Mouse (Mus musculus): ENCODE data around the gene Gsg1l. TPM values are rescaled to one million over a fixed set of nuclear protein-coding genes. Genes with fewer than 3 reads are reported as not detected.

Gsg1l gene
- total RNA-seq, 2 experiments from 2014 or later, result 78.1 to 85.0 TPM

DNA sequence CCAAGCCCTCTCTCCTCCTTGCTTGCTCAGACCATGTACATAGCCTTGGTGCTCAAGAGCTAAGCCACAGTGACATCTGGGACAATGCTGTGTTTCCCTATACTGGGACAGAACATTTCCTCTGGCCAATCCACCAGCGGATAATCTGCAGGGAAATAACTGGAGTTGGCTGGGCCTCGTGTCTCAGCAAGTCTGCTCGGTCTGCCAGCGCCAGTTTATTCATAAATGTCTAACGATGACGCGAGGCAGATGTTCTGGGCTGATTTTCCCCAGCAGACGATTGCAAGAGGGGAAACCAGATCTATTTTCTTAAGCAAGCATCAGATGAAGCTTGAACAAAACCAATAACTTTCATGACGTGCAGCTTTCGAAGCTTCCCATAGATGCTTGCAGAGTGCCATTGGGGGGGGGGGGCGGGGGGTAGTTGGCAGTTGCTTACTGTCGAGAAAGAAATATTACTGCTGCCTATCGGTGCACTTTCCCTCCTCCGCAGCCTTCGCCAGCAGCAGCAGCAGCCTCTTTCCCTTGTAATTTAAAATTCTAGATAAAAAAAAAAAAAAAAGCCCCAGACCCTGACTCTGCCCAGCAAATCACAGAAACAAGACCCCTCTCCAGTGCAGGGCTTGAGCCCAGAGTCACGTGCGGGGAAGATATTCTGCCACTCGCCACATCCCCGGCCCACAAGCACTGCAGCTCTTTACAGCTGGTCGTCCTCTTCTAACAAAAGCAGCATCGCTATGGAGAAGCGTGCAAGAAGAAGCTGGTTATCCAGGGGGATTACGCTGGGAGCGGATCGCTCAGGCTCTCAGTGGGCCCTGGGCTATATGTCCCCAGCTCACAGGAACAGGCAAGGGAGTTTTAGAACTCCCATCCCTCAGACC, 43.6 kb downstream of the Gsg1l start:
- DNase-seq (ENCODE audit: low spot score in 2 of 2), result peak in 1 of 2 experiments; percentile 31
- intact Hi-C loops (cut with DNase I), result no loop called here

DNA sequence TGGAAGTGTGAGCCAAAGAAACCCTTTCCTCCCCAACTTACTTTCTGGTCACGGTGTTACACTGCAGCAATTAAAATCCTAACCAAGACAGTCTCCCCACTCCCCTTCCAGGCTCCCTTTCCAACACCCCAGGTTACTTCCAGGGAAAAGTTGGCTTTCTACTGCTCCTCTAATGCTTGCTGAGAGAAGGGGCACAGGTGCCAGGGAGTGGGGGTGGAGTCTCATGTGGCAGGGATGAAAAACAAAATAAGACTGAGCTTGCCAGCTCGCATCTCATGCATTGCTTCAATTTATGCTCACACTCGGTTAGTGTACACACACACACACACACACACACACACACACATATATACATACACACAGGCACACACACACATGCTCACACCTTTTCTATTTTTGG, 46.9 kb downstream of the Gsg1l start:
- no peak for DNase-seq (ENCODE audit: low spot score in 2 of 2)
- intact Hi-C loops (cut with DNase I), result no loop called here

- intact Hi-C loops (cut with DNase I), result no loop called here
Measured at GRCm38 (mm10) chr7:126032776-126033209, 49.4 kb downstream of the Gsg1l start.

DNA sequence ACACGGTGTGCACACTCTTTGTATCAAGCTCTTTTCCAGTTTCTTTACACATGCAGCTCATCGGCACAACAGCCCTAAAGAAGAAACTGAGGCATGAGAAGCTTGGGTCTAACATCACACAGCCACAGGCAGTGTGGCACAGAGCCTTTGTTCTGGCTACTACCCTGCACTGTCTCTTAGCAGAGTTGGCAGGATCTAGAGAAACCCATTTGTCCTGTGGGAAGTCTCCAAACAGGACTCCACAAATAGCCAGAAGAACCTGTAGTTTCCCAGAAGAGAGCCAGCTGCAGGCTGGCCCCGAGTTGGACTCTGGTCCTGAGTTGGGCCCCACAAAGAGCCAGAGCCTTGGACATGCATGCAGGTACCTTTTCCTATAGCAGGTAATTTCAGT, 49.9 kb downstream of the Gsg1l start:
- intact Hi-C loops (cut with DNase I), result no loop called here
- DNase-seq (ENCODE audit: low spot score in 2 of 2), result no peak

More at GRCm38 (mm10) chr7:126032776-126033209, 49.4 kb downstream of the Gsg1l start:
- no peak for DNase-seq (ENCODE audit: low spot score in 2 of 2)

- intact Hi-C loops (cut with DNase I), result no loop called here
- peak; percentile 44 to 60 for DNase-seq (ENCODE audit: low spot score in 2 of 2)
Measured at GRCm38 (mm10) chr7:126031598-126032364, 50.4 kb downstream of the Gsg1l start.

GRCm38 (mm10) chr7:126027410-126027809, 54.8 kb downstream of the Gsg1l start:
- no peak for DNase-seq (ENCODE audit: low spot score in 2 of 2)

GRCm38 (mm10) chr7:126026600-126026999, 55.6 kb downstream of the Gsg1l start:
- intact Hi-C loops (cut with DNase I), result no loop called here
- DNase-seq (ENCODE audit: low spot score in 2 of 2), result no peak

More at GRCm38 (mm10) chr7:126027410-126027809, 54.8 kb downstream of the Gsg1l start:
- intact Hi-C loops (cut with DNase I), result no loop called here

- DNase-seq (ENCODE audit: low spot score in 2 of 2), result no peak
- intact Hi-C loops (cut with DNase I), result no loop called here
Measured at GRCm38 (mm10) chr7:126019966-126020365, 62.2 kb downstream of the Gsg1l start.

DNA sequence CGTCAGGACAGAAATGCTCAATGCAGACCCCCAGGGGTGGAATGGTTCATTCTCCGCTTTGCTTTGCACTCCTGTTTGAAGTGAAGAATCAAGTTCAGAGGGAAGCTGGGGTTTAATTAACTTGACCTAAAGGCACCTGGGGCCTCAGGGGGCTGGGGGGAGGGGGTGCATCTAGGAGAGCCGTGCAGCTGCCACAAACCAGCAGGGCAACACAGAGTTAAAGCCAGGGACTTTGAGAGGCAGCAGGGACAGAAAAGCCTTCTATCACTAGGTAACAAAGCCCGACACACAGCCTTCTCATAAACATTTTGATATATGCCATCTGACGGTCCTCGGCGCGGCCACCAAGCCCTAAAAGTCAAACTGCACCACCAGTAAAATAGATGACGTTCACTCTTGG, 62.9 kb downstream of the Gsg1l start:
- DNase-seq (ENCODE audit: low spot score in 2 of 2), result no peak
- intact Hi-C loops (cut with DNase I), result no loop called here

GRCm38 (mm10) chr7:126017455-126017854, 64.8 kb downstream of the Gsg1l start:
- intact Hi-C loops (cut with DNase I), result no loop called here
- no peak for DNase-seq (ENCODE audit: low spot score in 2 of 2)

DNA sequence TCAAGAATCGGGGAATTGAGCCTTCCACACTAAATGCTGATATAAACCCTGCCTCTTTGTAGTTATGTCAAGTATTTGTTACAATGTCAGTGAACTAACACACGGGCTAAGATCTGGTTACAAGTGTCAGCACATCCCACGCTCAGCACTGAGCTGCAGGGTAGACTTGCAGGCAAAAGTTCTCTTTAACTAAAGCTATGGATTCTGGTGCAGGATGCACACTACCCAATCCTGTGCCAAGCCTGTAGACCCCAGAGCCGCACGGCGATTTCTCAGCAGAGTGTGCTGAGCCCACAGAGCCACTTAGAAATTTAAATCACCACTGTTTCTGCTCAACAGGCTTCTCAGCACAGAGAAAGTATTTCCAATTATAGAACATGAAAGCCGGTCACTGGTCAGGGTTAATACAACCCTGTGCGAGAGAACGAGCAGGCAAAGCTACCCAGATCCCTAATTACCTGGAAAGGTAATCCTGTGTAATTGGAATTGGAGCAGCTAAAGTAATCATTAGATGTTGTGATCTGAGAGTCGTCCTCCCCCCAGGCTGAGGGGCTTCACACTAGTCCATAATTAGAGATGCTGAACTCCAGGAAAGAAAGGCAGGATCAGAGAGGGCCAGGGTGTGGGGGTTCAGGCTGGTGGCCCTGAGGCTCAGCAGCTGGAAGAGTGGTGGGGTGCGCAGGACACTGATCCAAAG, 69.7 kb downstream of the Gsg1l start:
- DNase-seq (ENCODE audit: low spot score in 2 of 2), result no peak
- intact Hi-C loops (cut with DNase I), result no loop called here

- DNase-seq (ENCODE audit: low spot score in 2 of 2), result peak; percentile 83 to 86
Measured at GRCm38 (mm10) chr7:126008789-126009148, 73.4 kb downstream of the Gsg1l start.

DNA sequence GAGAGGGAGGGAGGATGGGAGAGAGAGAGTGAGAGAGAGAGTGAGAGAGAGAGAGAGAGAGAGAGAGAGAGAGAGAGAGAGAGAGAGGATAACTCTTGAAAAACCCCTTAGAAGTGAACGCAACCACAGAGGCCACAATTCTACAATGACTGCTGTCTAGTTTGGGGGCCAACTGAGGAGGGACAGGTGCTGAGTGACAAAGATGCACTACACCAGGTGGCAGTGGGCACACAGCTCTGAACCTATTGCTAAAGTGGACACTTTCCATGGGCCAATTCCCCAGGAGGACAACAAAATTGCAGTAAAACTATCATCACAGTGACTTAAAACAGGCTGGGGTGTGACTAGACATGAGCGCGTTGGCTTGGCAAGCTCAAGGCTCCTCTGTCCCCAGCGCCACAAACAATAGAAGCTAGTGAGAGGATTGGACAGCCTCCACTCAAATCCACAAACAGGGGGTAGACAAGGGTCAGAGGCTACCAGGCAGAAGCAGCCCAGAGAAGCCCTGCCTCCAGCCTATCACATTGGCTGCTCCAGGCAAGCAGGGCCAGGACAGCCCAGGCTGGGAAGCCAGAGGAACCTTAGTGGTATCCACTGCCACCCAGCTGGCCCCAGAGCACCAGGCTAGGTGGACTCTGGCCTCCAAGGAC, 73.9 kb downstream of the Gsg1l start:
- intact Hi-C loops (cut with DNase I), result loop anchor here (10.0 kb wide), 2 partner anchors 113 to 243 kb away; no protein-coding TSS in a partner anchor
- no peak for DNase-seq (ENCODE audit: low spot score in 2 of 2)

More at GRCm38 (mm10) chr7:126008789-126009148, 73.4 kb downstream of the Gsg1l start:
- intact Hi-C loops (cut with DNase I), result loop anchor here (10.0 kb wide), 2 partner anchors 114 to 244 kb away; no protein-coding TSS in a partner anchor

GRCm38 (mm10) chr7:126007132-126007910, 74.9 kb downstream of the Gsg1l start:
- no peak for DNase-seq (ENCODE audit: low spot score in 2 of 2)
- intact Hi-C loops (cut with DNase I), result loop anchor here (10.0 kb wide), 2 partner anchors 113 to 243 kb away; no protein-coding TSS in a partner anchor

DNA sequence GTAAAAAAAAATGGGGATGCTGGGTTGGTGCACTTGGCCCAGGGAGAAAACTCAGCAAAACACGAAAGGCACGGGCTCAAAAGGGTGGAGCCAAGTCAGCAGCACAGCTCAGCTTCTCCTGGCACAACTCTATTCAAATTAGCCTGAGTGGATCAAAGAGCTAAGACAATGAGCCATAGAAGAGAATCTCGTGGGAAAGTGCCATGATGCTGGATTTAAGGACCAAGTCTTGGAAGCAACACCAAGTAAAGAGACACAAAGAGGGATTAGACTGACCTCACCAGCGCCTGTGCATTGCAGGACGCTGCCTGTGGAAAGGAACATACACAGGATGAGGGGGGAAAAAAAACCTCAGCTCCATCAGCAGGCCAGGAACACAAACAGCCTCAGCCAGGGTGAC, 76.9 kb downstream of the Gsg1l start:
- no peak for DNase-seq (ENCODE audit: low spot score in 2 of 2)
- intact Hi-C loops (cut with DNase I), result loop anchor here (10.0 kb wide), 2 partner anchors 110 to 240 kb away; no protein-coding TSS in a partner anchor

- DNase-seq (ENCODE audit: low spot score in 2 of 2), result no peak
- intact Hi-C loops (cut with DNase I), result loop anchor here (10.0 kb wide), 2 partner anchors 107 to 237 kb away; no protein-coding TSS in a partner anchor
Measured at GRCm38 (mm10) chr7:126001683-126002082, 80.5 kb downstream of the Gsg1l start.

GRCm38 (mm10) chr7:125999921-126000320, 82.3 kb downstream of the Gsg1l start:
- peak; percentile 55 to 57 for DNase-seq (ENCODE audit: low spot score in 2 of 2)
- intact Hi-C loops (cut with DNase I), result loop anchor here (10.0 kb wide), 2 partner anchors 105 to 235 kb away; no protein-coding TSS in a partner anchor

DNA sequence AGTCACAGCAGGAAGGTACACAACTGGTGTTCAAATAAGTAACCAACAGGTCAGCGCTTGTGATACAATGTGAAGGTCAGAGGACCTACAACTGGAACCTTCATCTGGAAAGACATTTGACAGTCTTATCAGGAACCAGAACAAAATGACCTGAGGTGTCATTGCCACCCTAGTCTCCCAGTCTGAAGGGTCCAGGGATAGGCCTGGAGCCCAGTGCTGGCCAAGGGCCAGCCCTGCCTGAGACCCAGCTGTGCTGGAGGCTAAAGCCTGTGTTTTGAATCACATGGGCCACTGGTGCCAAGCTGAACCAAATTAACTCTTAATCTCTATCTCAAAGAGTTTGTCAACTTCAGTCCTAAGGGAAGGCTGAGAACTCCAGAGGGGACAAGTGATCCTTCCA, 86.1 kb downstream of the Gsg1l start:
- intact Hi-C loops (cut with DNase I), result no loop called here
- DNase-seq (ENCODE audit: low spot score in 2 of 2), result no peak

Data from left cerebral cortex, postnatal 36 days (tissue).